Mouse (Mus musculus): ENCODE data around the gene Aspa. TPM values are rescaled to one million over a fixed set of nuclear protein-coding genes. Genes with fewer than 3 reads are reported as not detected.
"Not testable (repeated sequence)": the region's sequence is repeated elsewhere in the genome, so short reads cannot be mapped to it uniquely, and the experiment has no call there.

Aspa gene
- polyA plus RNA-seq, 1 experiment from 2014 or later: 0.19 TPM

DNA sequence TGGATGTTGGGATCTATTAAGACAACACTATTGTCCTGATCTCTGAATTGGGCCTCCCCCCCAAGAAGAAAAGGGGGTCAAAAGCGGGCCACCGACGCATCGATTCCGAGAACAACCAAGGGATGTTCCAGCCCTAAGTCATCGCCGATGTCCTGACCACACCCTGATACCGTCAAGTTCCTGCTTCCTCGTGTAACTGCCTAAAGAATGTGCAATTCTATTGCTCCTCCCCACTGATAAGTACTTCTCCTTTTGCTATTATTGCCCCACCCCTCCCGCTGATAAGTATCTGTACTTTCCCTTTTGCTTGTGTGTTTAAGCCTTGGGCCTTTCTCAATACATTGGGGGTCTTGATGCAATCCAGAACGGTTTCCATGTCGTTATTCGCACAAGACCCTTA, 8.3 kb downstream of the Aspa start:
- not testable (repeated sequence) for H3K27ac ChIP-seq (ENCODE audit: low read depth, low read length); H3K9ac ChIP-seq (ENCODE audit: low read depth, low read length)
- 86% methylated on average over 13 of the region's 13 CpGs for WGBS (ENCODE audit: insufficient replicate concordance)

GRCm38 (mm10) chr11:73318581-73318980, 10.8 kb downstream of the Aspa start:
- not testable (repeated sequence) for H3K4me2 ChIP-seq; H3K4me3 ChIP-seq (ENCODE audit: low read depth, low read length); ATAC-seq (replicated peaks; ENCODE audit: insufficient number of reproducible peaks, low FRiP score, low TSS enrichment); H3K36me3 ChIP-seq (ENCODE audit: control insufficient read depth, insufficient read depth, low read length); H3K9me3 ChIP-seq (replicated peaks; ENCODE audit: control insufficient read depth, low read length); H3K27me3 ChIP-seq (ENCODE audit: control insufficient read depth, insufficient read depth, low read length); H3K27ac ChIP-seq (ENCODE audit: low read depth, low read length); H3K4me1 ChIP-seq (ENCODE audit: control insufficient read depth, insufficient read depth, low read length); H3K9ac ChIP-seq (ENCODE audit: low read depth, low read length)
- 72% methylated on average over 2 of the region's 2 CpGs for WGBS (ENCODE audit: insufficient replicate concordance)

More for the DNA sequence above, 8.3 kb downstream of the Aspa start:
- not testable (repeated sequence) for ATAC-seq (replicated peaks; ENCODE audit: insufficient number of reproducible peaks, low FRiP score, low TSS enrichment); H3K27me3 ChIP-seq (ENCODE audit: control insufficient read depth, insufficient read depth, low read length); H3K4me1 ChIP-seq (ENCODE audit: control insufficient read depth, insufficient read depth, low read length); H3K4me3 ChIP-seq (ENCODE audit: low read depth, low read length); H3K36me3 ChIP-seq (ENCODE audit: control insufficient read depth, insufficient read depth, low read length); H3K9me3 ChIP-seq (replicated peaks; ENCODE audit: control insufficient read depth, low read length); H3K4me2 ChIP-seq

DNA sequence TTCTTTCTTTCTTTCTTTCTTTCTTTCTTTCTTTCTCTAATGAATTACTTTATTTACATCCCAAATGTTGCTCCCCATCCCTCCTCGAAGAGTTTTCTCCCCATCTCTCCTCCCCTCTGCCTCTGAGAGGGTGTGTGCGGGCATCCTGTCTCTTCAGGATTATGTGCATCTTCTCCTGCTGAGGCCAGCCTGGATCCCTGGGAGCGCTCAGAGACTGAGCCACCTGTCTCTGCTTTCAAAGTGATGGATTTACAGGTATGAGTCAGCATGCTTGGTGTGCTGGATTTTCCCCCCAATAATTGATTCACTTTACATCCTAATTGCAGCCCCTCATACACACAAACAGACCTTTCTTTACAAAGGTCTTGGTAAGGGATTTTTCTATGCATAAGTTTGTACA, 13.4 kb downstream of the Aspa start:
- H3K9me3 ChIP-seq (replicated peaks; ENCODE audit: control insufficient read depth, low read length): no peaks in the 10 kb centered on the region
- H3K9ac ChIP-seq (ENCODE audit: low read depth, low read length): no peak overlapping the region
- H3K4me3 ChIP-seq (ENCODE audit: low read depth, low read length): no peak overlapping the region
- 48% methylated on average over 3 of the region's 3 CpGs for WGBS (ENCODE audit: insufficient replicate concordance)
- no peak for ATAC-seq (replicated peaks; ENCODE audit: insufficient number of reproducible peaks, low FRiP score, low TSS enrichment)
- no peaks in the 10 kb centered on the region for H3K4me1 ChIP-seq (ENCODE audit: control insufficient read depth, insufficient read depth, low read length)
- H3K27me3 ChIP-seq (ENCODE audit: control insufficient read depth, insufficient read depth, low read length): no peaks in the 10 kb centered on the region
- H3K36me3 ChIP-seq (ENCODE audit: control insufficient read depth, insufficient read depth, low read length): no peaks in the 10 kb centered on the region
- no peak overlapping the region for H3K27ac ChIP-seq (ENCODE audit: low read depth, low read length)
- no peak overlapping the region for H3K4me2 ChIP-seq

DNA sequence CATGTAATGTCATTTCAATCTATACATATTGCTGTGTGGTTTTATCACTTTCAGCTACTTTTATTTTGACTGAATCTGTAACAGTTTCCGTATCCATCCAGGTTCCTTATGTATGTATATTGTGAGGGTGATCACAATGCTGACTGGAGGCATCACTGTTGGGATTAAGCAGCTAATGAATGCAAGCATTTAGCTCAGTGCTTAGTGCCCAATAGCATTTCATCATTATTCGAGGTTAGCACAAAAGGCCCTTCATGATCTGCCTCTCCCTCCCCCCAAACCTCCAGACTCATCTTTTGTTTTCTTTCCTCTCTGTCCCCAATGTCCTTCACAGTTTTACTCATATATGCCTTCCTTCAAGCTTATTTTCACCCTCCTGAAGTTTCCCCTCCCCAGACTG, 26.3 kb downstream of the Aspa start:
- Histone ChIP-seq H3K27ac (ENCODE audit: low read depth, low read length) (no peak overlapping the region), H3K27me3 (ENCODE audit: control insufficient read depth, insufficient read depth, low read length) (no peaks in the 10 kb centered on the region), H3K9ac (ENCODE audit: low read depth, low read length) (no peak overlapping the region), H3K9me3 (replicated peaks; ENCODE audit: control insufficient read depth, low read length) (no peaks in the 10 kb centered on the region), H3K36me3 (ENCODE audit: control insufficient read depth, insufficient read depth, low read length) (no peaks in the 10 kb centered on the region), H3K4me3 (ENCODE audit: low read depth, low read length) (no peak overlapping the region), H3K4me2 (no peak overlapping the region), H3K4me1 (ENCODE audit: control insufficient read depth, insufficient read depth, low read length) (no peaks in the 10 kb centered on the region)
- no peak for ATAC-seq (replicated peaks; ENCODE audit: insufficient number of reproducible peaks, low FRiP score, low TSS enrichment)
- 45% methylated on average over 2 of the region's 2 CpGs for WGBS (ENCODE audit: insufficient replicate concordance)

DNA sequence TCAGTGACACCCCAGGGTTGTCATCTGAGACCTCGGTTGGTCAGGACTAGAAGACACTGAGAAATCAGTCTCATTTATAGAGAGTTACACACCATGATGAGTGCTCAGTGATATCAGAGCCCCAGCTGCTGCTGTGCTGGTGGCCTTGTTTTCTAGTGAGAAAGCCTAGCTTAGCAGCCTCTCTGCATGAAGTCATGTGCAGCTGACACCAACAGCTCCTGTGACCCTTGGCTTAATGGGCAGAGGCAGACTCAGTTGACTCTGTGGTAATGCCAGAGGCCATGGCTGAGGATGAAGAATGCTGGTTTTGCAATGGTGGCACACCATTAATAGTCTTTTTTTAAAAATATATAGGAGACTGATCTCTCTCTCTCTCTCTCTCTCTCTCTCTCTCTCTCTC, 39.8 kb downstream of the Aspa start:
- 55% methylated on average over 1 of the region's 1 CpGs for WGBS (ENCODE audit: insufficient replicate concordance)
- Histone ChIP-seq H3K9me3 (replicated peaks; ENCODE audit: control insufficient read depth, low read length) (no peaks in the 10 kb centered on the region), H3K4me2 (no peak overlapping the region), H3K27me3 (ENCODE audit: control insufficient read depth, insufficient read depth, low read length) (no peaks in the 10 kb centered on the region), H3K9ac (ENCODE audit: low read depth, low read length) (no peak overlapping the region), H3K27ac (ENCODE audit: low read depth, low read length) (no peak overlapping the region), H3K4me1 (ENCODE audit: control insufficient read depth, insufficient read depth, low read length) (no peaks in the 10 kb centered on the region), H3K4me3 (ENCODE audit: low read depth, low read length) (no peak overlapping the region), H3K36me3 (ENCODE audit: control insufficient read depth, insufficient read depth, low read length) (no peaks in the 10 kb centered on the region)
- ATAC-seq (replicated peaks; ENCODE audit: insufficient number of reproducible peaks, low FRiP score, low TSS enrichment): no peak

- Histone ChIP-seq H3K36me3 (ENCODE audit: control insufficient read depth, insufficient read depth, low read length) (no peaks in the 10 kb centered on the region), H3K9me3 (replicated peaks; ENCODE audit: control insufficient read depth, low read length) (no peaks in the 10 kb centered on the region), H3K4me1 (ENCODE audit: control insufficient read depth, insufficient read depth, low read length) (0 out of 2 replicates have a peak, but pooled peaks cover 2% of the 10 kb centered on the region), H3K27me3 (ENCODE audit: control insufficient read depth, insufficient read depth, low read length) (no peaks in the 10 kb centered on the region), H3K4me2 (no peak overlapping the region), H3K9ac (ENCODE audit: low read depth, low read length) (no peak overlapping the region), H3K4me3 (ENCODE audit: low read depth, low read length) (no peak overlapping the region), H3K27ac (ENCODE audit: low read depth, low read length) (no peak overlapping the region)
- ATAC-seq (replicated peaks; ENCODE audit: insufficient number of reproducible peaks, low FRiP score, low TSS enrichment): no peak
Observed at GRCm38 (mm10) chr11:73284351-73284750, 45.0 kb downstream of the Aspa start.

- ATAC-seq (replicated peaks; ENCODE audit: insufficient number of reproducible peaks, low FRiP score, low TSS enrichment): no peak
- Histone ChIP-seq H3K4me3 (ENCODE audit: low read depth, low read length) (no peak overlapping the region), H3K9ac (ENCODE audit: low read depth, low read length) (no peak overlapping the region), H3K36me3 (ENCODE audit: control insufficient read depth, insufficient read depth, low read length) (no peaks in the 10 kb centered on the region), H3K4me2 (no peak overlapping the region), H3K9me3 (replicated peaks; ENCODE audit: control insufficient read depth, low read length) (no peaks in the 10 kb centered on the region), H3K27ac (ENCODE audit: low read depth, low read length) (no peak overlapping the region), H3K4me1 (ENCODE audit: control insufficient read depth, insufficient read depth, low read length) (0 out of 2 replicates have a peak, but pooled peaks cover 2% of the 10 kb centered on the region), H3K27me3 (ENCODE audit: control insufficient read depth, insufficient read depth, low read length) (no peaks in the 10 kb centered on the region)
- WGBS (ENCODE audit: insufficient replicate concordance): 31% methylated on average over 1 of the region's 1 CpGs
Observed at GRCm38 (mm10) chr11:73283926-73284325, 45.5 kb downstream of the Aspa start.

DNA sequence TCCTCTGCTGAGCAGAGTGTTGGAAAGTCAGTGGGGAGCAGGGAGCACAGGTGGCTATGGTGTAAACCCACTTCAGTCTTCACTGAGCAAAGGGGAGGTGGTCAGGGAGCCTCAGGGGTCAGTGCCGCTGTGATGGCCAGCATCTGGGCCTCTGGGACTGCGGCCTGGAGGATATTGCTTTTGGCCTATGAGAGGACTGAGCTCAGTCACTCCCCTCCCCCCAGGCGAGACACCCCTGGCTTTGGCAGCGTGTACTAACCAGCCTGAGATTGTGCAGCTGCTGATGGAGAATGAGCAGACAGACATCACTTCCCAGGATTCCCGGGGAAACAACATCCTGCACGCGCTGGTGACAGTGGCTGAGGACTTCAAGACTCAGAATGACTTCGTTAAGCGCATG, 46.0 kb downstream of the Aspa start:
- no peak overlapping the region for H3K4me3 ChIP-seq (ENCODE audit: low read depth, low read length)
- no peaks in the 10 kb centered on the region for H3K9me3 ChIP-seq (replicated peaks; ENCODE audit: control insufficient read depth, low read length)
- ATAC-seq (replicated peaks; ENCODE audit: insufficient number of reproducible peaks, low FRiP score, low TSS enrichment): no peak
- H3K4me1 ChIP-seq (ENCODE audit: control insufficient read depth, insufficient read depth, low read length): 0 out of 2 replicates have a peak, but pooled peaks cover 2% of the 10 kb centered on the region
- 37% methylated on average over 9 of the region's 9 CpGs for WGBS (ENCODE audit: insufficient replicate concordance)
- H3K27me3 ChIP-seq (ENCODE audit: control insufficient read depth, insufficient read depth, low read length): no peaks in the 10 kb centered on the region
- H3K27ac ChIP-seq (ENCODE audit: low read depth, low read length): no peak overlapping the region
- H3K36me3 ChIP-seq (ENCODE audit: control insufficient read depth, insufficient read depth, low read length): no peaks in the 10 kb centered on the region
- no peak overlapping the region for H3K4me2 ChIP-seq
- H3K9ac ChIP-seq (ENCODE audit: low read depth, low read length): no peak overlapping the region

GRCm38 (mm10) chr11:73281528-73282027, 47.8 kb downstream of the Aspa start:
- Histone ChIP-seq H3K4me1 (ENCODE audit: control insufficient read depth, insufficient read depth, low read length) (0 out of 2 replicates have a peak, but pooled peaks cover 2% of the 10 kb centered on the region), H3K27me3 (ENCODE audit: control insufficient read depth, insufficient read depth, low read length) (no peaks in the 10 kb centered on the region), H3K36me3 (ENCODE audit: control insufficient read depth, insufficient read depth, low read length) (no peaks in the 10 kb centered on the region), H3K4me3 (ENCODE audit: low read depth, low read length) (peak overlapping the region; percentile 35), H3K9ac (ENCODE audit: low read depth, low read length) (no peak overlapping the region), H3K27ac (ENCODE audit: low read depth, low read length) (no peak overlapping the region), H3K9me3 (replicated peaks; ENCODE audit: control insufficient read depth, low read length) (no peaks in the 10 kb centered on the region), H3K4me2 (peak overlapping the region; percentile 63)
- 3% methylated on average over 16 of the region's 16 CpGs for WGBS (ENCODE audit: insufficient replicate concordance)
- peak; percentile 31 for ATAC-seq (replicated peaks; ENCODE audit: insufficient number of reproducible peaks, low FRiP score, low TSS enrichment)

Measured in heart, embryonic 11.5 days (tissue).